Mouse (Mus musculus): ENCODE measurements at regions not wholly inside any gene's neighbourhood (a gene's known extent, or its start where the extent isn't known, plus 50 kb on each side); places are given as distances from the start of the nearest gene placed in this dataset.

GRCm38 (mm10) chr6:144875862-144876261 lies 94.1 kb upstream of the Sox5 start:
- Histone ChIP-seq H3K4me3 (ENCODE audit: low read depth, low read length) (no peak overlapping the region), H3K27me3 (ENCODE audit: control insufficient read depth, insufficient read depth, low read length) (no peaks in the 10 kb centered on the region), H3K36me3 (replicated peaks; ENCODE audit: control insufficient read depth, insufficient read depth, low read length) (no peaks in the 10 kb centered on the region), H3K4me1 (ENCODE audit: control insufficient read depth, insufficient read depth) (no peaks in the 10 kb centered on the region), H3K4me2 (ENCODE audit: low read depth, low read length) (no peak overlapping the region), H3K9ac (replicated peaks; ENCODE audit: low read depth, low read length) (no peak overlapping the region), H3K9me3 (replicated peaks; ENCODE audit: control insufficient read depth, low read length) (no peaks in the 10 kb centered on the region), H3K27ac (ENCODE audit: low read depth) (no peak overlapping the region)
- no peak for DNase-seq (ENCODE audit: low spot score)
- 58% methylated on average over 9 of the region's 9 CpGs for WGBS
- no peak for ATAC-seq (ENCODE audit: insufficient read depth, low read depth)
- TF ChIP-seq CTCF (IDR thresholded peaks at IDR 0.05; ENCODE audit: low read depth): no peak
- TF ChIP-seq EP300 (IDR thresholded peaks at IDR 0.05; ENCODE audit: low read depth): no peak

- 79% methylated on average over 5 of the region's 5 CpGs for WGBS
Measured at GRCm38 (mm10) chr6:144874251-144874650, 92.5 kb upstream of the Sox5 start.

GRCm38 (mm10) chr6:144870949-144871348 lies 89.2 kb upstream of the Sox5 start:
- no peak for ATAC-seq (ENCODE audit: insufficient read depth, low read depth)
- no peak for DNase-seq (ENCODE audit: low spot score)
- Histone ChIP-seq H3K4me2 (ENCODE audit: low read depth, low read length) (no peak overlapping the region), H3K4me1 (ENCODE audit: control insufficient read depth, insufficient read depth) (no peaks in the 10 kb centered on the region), H3K4me3 (ENCODE audit: low read depth, low read length) (no peak overlapping the region), H3K9me3 (replicated peaks; ENCODE audit: control insufficient read depth, low read length) (no peaks in the 10 kb centered on the region), H3K36me3 (replicated peaks; ENCODE audit: control insufficient read depth, insufficient read depth, low read length) (no peaks in the 10 kb centered on the region), H3K27ac (ENCODE audit: low read depth) (no peak overlapping the region), H3K9ac (replicated peaks; ENCODE audit: low read depth, low read length) (no peak overlapping the region), H3K27me3 (ENCODE audit: control insufficient read depth, insufficient read depth, low read length) (no peaks in the 10 kb centered on the region)
- 89% methylated on average over 8 of the region's 8 CpGs for WGBS
- TF ChIP-seq CTCF (IDR thresholded peaks at IDR 0.05; ENCODE audit: low read depth) (no peak), EP300 (IDR thresholded peaks at IDR 0.05; ENCODE audit: low read depth) (no peak)

More at GRCm38 (mm10) chr6:144874251-144874650, 92.5 kb upstream of the Sox5 start:
- no peaks in the 10 kb centered on the region for H3K27me3 ChIP-seq (ENCODE audit: control insufficient read depth, insufficient read depth, low read length)
- TF ChIP-seq EP300 (IDR thresholded peaks at IDR 0.05; ENCODE audit: low read depth) (no peak), CTCF (IDR thresholded peaks at IDR 0.05; ENCODE audit: low read depth) (no peak)
- no peak overlapping the region for H3K4me3 ChIP-seq (ENCODE audit: low read depth, low read length)
- no peak overlapping the region for H3K27ac ChIP-seq (ENCODE audit: low read depth)
- no peak overlapping the region for H3K4me2 ChIP-seq (ENCODE audit: low read depth, low read length)
- no peak overlapping the region for H3K9ac ChIP-seq (replicated peaks; ENCODE audit: low read depth, low read length)
- no peaks in the 10 kb centered on the region for H3K4me1 ChIP-seq (ENCODE audit: control insufficient read depth, insufficient read depth)
- DNase-seq (ENCODE audit: low spot score) (no peak), ATAC-seq (ENCODE audit: insufficient read depth, low read depth) (no peak)
- no peaks in the 10 kb centered on the region for H3K9me3 ChIP-seq (replicated peaks; ENCODE audit: control insufficient read depth, low read length)
- H3K36me3 ChIP-seq (replicated peaks; ENCODE audit: control insufficient read depth, insufficient read depth, low read length): no peaks in the 10 kb centered on the region

- Histone ChIP-seq H3K9me3 (replicated peaks; ENCODE audit: control insufficient read depth, low read length) (no peaks in the 10 kb centered on the region), H3K4me3 (ENCODE audit: low read depth, low read length) (no peak overlapping the region), H3K27ac (ENCODE audit: low read depth) (no peak overlapping the region), H3K36me3 (replicated peaks; ENCODE audit: control insufficient read depth, insufficient read depth, low read length) (no peaks in the 10 kb centered on the region), H3K4me1 (ENCODE audit: control insufficient read depth, insufficient read depth) (no peaks in the 10 kb centered on the region), H3K9ac (replicated peaks; ENCODE audit: low read depth, low read length) (no peak overlapping the region), H3K27me3 (ENCODE audit: control insufficient read depth, insufficient read depth, low read length) (no peaks in the 10 kb centered on the region), H3K4me2 (ENCODE audit: low read depth, low read length) (no peak overlapping the region)
- ATAC-seq (ENCODE audit: insufficient read depth, low read depth) (no peak), DNase-seq (ENCODE audit: low spot score) (no peak)
- WGBS: 73% methylated on average over 9 of the region's 9 CpGs
- TF ChIP-seq EP300 (IDR thresholded peaks at IDR 0.05; ENCODE audit: low read depth): no peak
- TF ChIP-seq CTCF (IDR thresholded peaks at IDR 0.05; ENCODE audit: low read depth): no peak
Measured at GRCm38 (mm10) chr6:144867333-144867732, 85.6 kb upstream of the Sox5 start.

- Histone ChIP-seq H3K27ac (ENCODE audit: low read depth) (no peak overlapping the region), H3K9ac (replicated peaks; ENCODE audit: low read depth, low read length) (no peak overlapping the region), H3K27me3 (ENCODE audit: control insufficient read depth, insufficient read depth, low read length) (no peaks in the 10 kb centered on the region), H3K9me3 (replicated peaks; ENCODE audit: control insufficient read depth, low read length) (no peaks in the 10 kb centered on the region), H3K4me3 (ENCODE audit: low read depth, low read length) (no peak overlapping the region), H3K4me1 (ENCODE audit: control insufficient read depth, insufficient read depth) (no peaks in the 10 kb centered on the region), H3K4me2 (ENCODE audit: low read depth, low read length) (no peak overlapping the region), H3K36me3 (replicated peaks; ENCODE audit: control insufficient read depth, insufficient read depth, low read length) (no peaks in the 10 kb centered on the region)
- ATAC-seq (ENCODE audit: insufficient read depth, low read depth): no peak
- 77% methylated on average over 6 of the region's 6 CpGs for WGBS
- no peak for TF ChIP-seq EP300 (IDR thresholded peaks at IDR 0.05; ENCODE audit: low read depth)
- TF ChIP-seq CTCF (IDR thresholded peaks at IDR 0.05; ENCODE audit: low read depth): no peak
- no peak for DNase-seq (ENCODE audit: low spot score)
Measured at GRCm38 (mm10) chr6:144864026-144864425, 82.2 kb upstream of the Sox5 start.

GRCm38 (mm10) chr6:144863430-144863994 lies 81.7 kb upstream of the Sox5 start:
- ATAC-seq (ENCODE audit: insufficient read depth, low read depth) (no peak), DNase-seq (ENCODE audit: low spot score) (no peak)
- H3K4me3 ChIP-seq (ENCODE audit: low read depth, low read length): no peak overlapping the region
- no peak overlapping the region for H3K4me2 ChIP-seq (ENCODE audit: low read depth, low read length)
- H3K27ac ChIP-seq (ENCODE audit: low read depth): no peak overlapping the region
- no peak for TF ChIP-seq CTCF (IDR thresholded peaks at IDR 0.05; ENCODE audit: low read depth)
- no peak for TF ChIP-seq EP300 (IDR thresholded peaks at IDR 0.05; ENCODE audit: low read depth)
- 61% methylated on average over 3 of the region's 3 CpGs for WGBS
- H3K9me3 ChIP-seq (replicated peaks; ENCODE audit: control insufficient read depth, low read length): no peaks in the 10 kb centered on the region
- no peaks in the 10 kb centered on the region for H3K27me3 ChIP-seq (ENCODE audit: control insufficient read depth, insufficient read depth, low read length)
- H3K4me1 ChIP-seq (ENCODE audit: control insufficient read depth, insufficient read depth): no peaks in the 10 kb centered on the region
- H3K9ac ChIP-seq (replicated peaks; ENCODE audit: low read depth, low read length): no peak overlapping the region
- no peaks in the 10 kb centered on the region for H3K36me3 ChIP-seq (replicated peaks; ENCODE audit: control insufficient read depth, insufficient read depth, low read length)
